Mouse (Mus musculus): ENCODE data around the gene Mtmr3. TPM values are rescaled to one million over a fixed set of nuclear protein-coding genes. Genes with fewer than 3 reads are reported as not detected.

Mtmr3 gene
- polyA plus RNA-seq, 1 experiment from 2014 or later: 27.9 TPM

DNA sequence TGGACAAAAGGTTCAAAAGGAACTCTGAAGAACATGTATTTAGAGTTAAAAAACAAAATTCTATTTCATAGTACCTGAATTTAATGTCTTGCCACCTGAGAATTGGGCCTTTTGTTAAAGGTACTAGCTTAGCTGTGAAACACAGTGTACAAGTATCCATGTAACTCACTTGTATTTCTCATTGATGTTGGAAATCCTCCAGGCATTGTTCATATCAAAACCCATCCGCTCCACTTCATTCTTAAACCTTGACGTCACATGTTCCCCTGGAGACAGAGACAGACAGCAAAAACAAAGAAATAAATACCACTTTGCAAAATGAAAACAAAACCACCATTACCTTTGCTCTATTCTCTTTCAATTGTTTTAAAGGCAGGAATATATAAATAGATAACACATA, 87.2 kb downstream of the Mtmr3 start:
- 77% methylated on average over 2 of the region's 2 CpGs for WGBS
- Histone ChIP-seq H3K9ac (no peak overlapping the region), H3K4me1 (no peaks in the 10 kb centered on the region), H3K36me3 (peaks cover 52% of the 10 kb centered on the region), H3K9me3 (replicated peaks) (no peaks in the 10 kb centered on the region), H3K4me3 (replicated peaks) (no peak overlapping the region), H3K4me2 (replicated peaks) (no peak overlapping the region), H3K27me3 (no peaks in the 10 kb centered on the region), H3K27ac (replicated peaks) (no peak overlapping the region)
- ATAC-seq (ENCODE audit: insufficient number of reproducible peaks, low FRiP score, low TSS enrichment, low read depth): no peak

- WGBS: 83% methylated on average over 2 of the region's 2 CpGs
- H3K9me3 ChIP-seq (replicated peaks): no peaks in the 10 kb centered on the region
- H3K4me3 ChIP-seq (replicated peaks): no peak overlapping the region
- H3K27me3 ChIP-seq: no peaks in the 10 kb centered on the region
- H3K9ac ChIP-seq: no peak overlapping the region
- no peak overlapping the region for H3K27ac ChIP-seq (replicated peaks)
- no peaks in the 10 kb centered on the region for H3K4me1 ChIP-seq
- no peak for ATAC-seq (ENCODE audit: insufficient number of reproducible peaks, low FRiP score, low TSS enrichment, low read depth)
- H3K4me2 ChIP-seq (replicated peaks): no peak overlapping the region
- peaks cover 52% of the 10 kb centered on the region for H3K36me3 ChIP-seq
Observed at GRCm38 (mm10) chr11:4506486-4506885, 88.2 kb downstream of the Mtmr3 start.

GRCm38 (mm10) chr11:4502206-4502605, 92.5 kb downstream of the Mtmr3 start:
- no peak for ATAC-seq (ENCODE audit: insufficient number of reproducible peaks, low FRiP score, low TSS enrichment, low read depth)
- Histone ChIP-seq H3K4me3 (replicated peaks) (no peak overlapping the region), H3K27me3 (no peaks in the 10 kb centered on the region), H3K27ac (replicated peaks) (no peak overlapping the region), H3K9me3 (replicated peaks) (no peaks in the 10 kb centered on the region), H3K4me2 (replicated peaks) (no peak overlapping the region), H3K36me3 (peaks cover 65% of the 10 kb centered on the region), H3K9ac (no peak overlapping the region), H3K4me1 (no peaks in the 10 kb centered on the region)
- 64% methylated on average over 2 of the region's 2 CpGs for WGBS

- Histone ChIP-seq H3K27ac (replicated peaks) (no peak overlapping the region), H3K4me1 (no peaks in the 10 kb centered on the region), H3K27me3 (no peaks in the 10 kb centered on the region), H3K36me3 (peaks cover 61% of the 10 kb centered on the region), H3K9me3 (replicated peaks) (no peaks in the 10 kb centered on the region), H3K4me3 (replicated peaks) (no peak overlapping the region), H3K4me2 (replicated peaks) (no peak overlapping the region), H3K9ac (no peak overlapping the region)
- no peak for ATAC-seq (ENCODE audit: insufficient number of reproducible peaks, low FRiP score, low TSS enrichment, low read depth)
- 88% methylated on average over 4 of the region's 4 CpGs for WGBS
Observed at GRCm38 (mm10) chr11:4500826-4501225, 93.8 kb downstream of the Mtmr3 start.

DNA sequence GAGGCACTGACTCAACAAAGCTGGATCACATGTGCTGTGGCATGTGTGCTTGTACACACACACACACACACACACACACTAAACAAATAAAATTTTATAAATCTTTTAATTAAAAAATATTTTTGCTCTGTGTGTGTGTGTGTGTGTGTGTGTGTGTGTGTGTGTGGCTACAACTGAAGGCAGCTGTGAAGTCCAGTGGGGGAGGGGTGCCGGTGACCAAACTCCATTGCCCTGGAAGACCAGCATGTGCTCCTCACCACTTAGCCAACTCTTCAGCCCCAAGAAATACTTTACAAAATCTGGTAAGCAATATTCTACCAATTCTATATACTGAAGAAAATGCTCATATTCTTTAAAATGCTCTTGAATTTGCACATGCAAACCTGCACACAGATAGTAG, 94.4 kb downstream of the Mtmr3 start:
- H3K36me3 ChIP-seq: peaks cover 59% of the 10 kb centered on the region
- ATAC-seq (ENCODE audit: insufficient number of reproducible peaks, low FRiP score, low TSS enrichment, low read depth): no peak
- H3K9ac ChIP-seq: no peak overlapping the region
- H3K4me1 ChIP-seq: no peaks in the 10 kb centered on the region
- H3K27me3 ChIP-seq: no peaks in the 10 kb centered on the region
- no peak overlapping the region for H3K27ac ChIP-seq (replicated peaks)
- no peaks in the 10 kb centered on the region for H3K9me3 ChIP-seq (replicated peaks)
- H3K4me2 ChIP-seq (replicated peaks): no peak overlapping the region
- no peak overlapping the region for H3K4me3 ChIP-seq (replicated peaks)
- 83% methylated on average over 1 of the region's 1 CpGs for WGBS

DNA sequence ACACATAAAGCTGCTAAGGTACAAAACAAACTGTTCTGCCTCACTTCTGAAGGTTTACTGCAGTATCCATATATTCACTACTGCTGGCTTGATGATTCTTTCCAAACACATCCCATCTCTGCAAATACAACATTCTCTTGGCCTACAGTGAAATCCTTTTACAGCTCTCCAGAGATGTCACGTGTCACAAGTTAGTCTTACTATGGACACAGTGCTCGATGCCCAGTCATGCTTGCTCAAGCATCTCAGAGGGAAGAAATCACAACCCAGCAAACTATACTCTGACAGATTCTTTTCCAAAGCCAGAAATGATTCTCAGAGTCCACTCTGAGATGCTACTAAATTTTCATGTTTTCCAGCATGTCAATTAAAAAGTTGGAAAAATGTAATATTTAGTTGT, 95.2 kb downstream of the Mtmr3 start:
- Histone ChIP-seq H3K9ac (no peak overlapping the region), H3K4me2 (replicated peaks) (no peak overlapping the region), H3K27me3 (no peaks in the 10 kb centered on the region), H3K9me3 (replicated peaks) (no peaks in the 10 kb centered on the region), H3K4me1 (no peaks in the 10 kb centered on the region), H3K36me3 (peaks cover 59% of the 10 kb centered on the region), H3K27ac (replicated peaks) (no peak overlapping the region), H3K4me3 (replicated peaks) (no peak overlapping the region)
- 84% methylated on average over 2 of the region's 2 CpGs for WGBS
- ATAC-seq (ENCODE audit: insufficient number of reproducible peaks, low FRiP score, low TSS enrichment, low read depth): no peak

DNA sequence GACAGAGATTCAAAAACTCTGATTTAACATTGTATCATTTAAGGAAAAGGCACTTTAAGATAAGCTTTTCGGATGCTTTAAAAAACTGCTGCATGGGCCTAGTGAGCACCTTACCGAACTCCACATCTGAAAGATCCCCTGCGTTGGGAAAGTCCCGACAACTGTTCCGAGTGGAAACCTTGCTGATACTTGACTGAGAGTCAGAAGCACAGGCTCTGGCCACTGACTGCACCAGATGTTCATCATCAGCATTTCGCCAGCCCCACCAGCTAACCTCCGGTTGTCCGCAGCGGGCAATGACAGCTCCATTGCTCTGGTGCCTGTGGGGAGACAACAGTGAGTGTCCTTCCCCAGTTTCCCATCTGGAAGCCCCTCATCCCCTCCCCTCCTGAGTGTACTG, 95.9 kb downstream of the Mtmr3 start:
- no peak overlapping the region for H3K4me2 ChIP-seq (replicated peaks)
- 83% methylated on average over 9 of the region's 9 CpGs for WGBS
- no peaks in the 10 kb centered on the region for H3K4me1 ChIP-seq
- no peak overlapping the region for H3K27ac ChIP-seq (replicated peaks)
- ATAC-seq (ENCODE audit: insufficient number of reproducible peaks, low FRiP score, low TSS enrichment, low read depth): no peak
- no peaks in the 10 kb centered on the region for H3K9me3 ChIP-seq (replicated peaks)
- no peak overlapping the region for H3K4me3 ChIP-seq (replicated peaks)
- H3K9ac ChIP-seq: no peak overlapping the region
- H3K27me3 ChIP-seq: no peaks in the 10 kb centered on the region
- peaks cover 53% of the 10 kb centered on the region for H3K36me3 ChIP-seq

DNA sequence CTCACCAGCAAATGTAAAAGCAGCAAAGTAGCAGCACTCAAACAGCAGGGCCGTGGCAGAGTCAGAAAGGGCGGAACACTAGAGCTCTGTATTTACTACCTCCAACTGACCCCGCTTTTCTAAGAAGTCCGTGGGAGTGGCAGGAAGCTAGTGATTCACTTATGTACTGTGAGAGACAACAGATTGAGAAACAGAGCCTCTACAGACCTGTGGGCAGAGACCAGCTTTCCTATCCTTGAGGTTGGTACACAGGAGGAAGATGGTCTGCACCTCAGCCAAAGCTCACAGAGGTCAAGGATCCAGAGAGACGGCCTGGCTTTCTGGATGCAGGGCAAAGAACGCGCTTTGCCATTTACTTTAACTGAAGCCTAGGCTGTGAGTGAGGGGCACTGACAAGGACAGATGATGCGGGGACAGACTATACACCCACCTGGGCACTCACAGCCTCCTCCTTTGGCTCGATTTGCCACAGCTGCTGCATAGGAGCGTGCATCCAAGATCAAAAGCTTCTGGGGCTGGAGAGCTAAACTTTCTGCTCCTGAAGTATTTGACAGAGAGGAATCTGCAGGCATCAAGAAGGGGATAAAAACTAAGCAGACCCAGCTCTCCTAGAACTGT, 97.1 kb downstream of the Mtmr3 start:
- no peak overlapping the region for H3K4me2 ChIP-seq (replicated peaks)
- H3K27ac ChIP-seq (replicated peaks): no peak overlapping the region
- H3K27me3 ChIP-seq: no peaks in the 10 kb centered on the region
- H3K9me3 ChIP-seq (replicated peaks): no peaks in the 10 kb centered on the region
- H3K36me3 ChIP-seq: peaks cover 48% of the 10 kb centered on the region
- H3K9ac ChIP-seq: no peak overlapping the region
- no peak overlapping the region for H3K4me3 ChIP-seq (replicated peaks)
- 76% methylated on average over 10 of the region's 10 CpGs for WGBS
- ATAC-seq (ENCODE audit: insufficient number of reproducible peaks, low FRiP score, low TSS enrichment, low read depth): no peak
- H3K4me1 ChIP-seq: no peaks in the 10 kb centered on the region

DNA sequence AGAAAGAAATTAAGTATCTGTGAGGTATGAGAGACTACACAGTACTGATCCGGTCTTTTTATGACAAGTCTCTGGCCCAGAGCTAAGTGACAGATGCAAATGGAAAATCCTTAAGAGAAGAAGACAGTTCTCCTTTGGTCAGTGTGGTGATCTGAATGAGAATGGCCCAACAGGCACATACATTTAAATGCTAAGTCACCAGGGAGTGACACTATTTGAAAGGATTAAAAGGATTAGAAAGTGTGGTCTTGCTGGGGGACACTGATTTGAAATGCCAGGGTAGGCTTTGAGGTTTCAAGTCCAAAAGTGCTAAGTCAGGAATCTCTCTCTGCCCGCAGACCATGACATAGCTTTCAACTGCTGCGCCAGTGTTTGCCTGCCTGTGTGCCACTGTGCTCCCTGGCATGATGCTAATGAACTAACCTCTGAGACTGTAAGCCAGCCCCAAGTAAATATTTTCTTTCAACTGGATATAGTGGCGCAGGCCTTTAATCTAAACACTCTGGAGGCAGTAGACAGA, 99.6 kb downstream of the Mtmr3 start:
- no peak overlapping the region for H3K27ac ChIP-seq (replicated peaks)
- H3K9me3 ChIP-seq (replicated peaks): no peaks in the 10 kb centered on the region
- no peak for ATAC-seq (ENCODE audit: insufficient number of reproducible peaks, low FRiP score, low TSS enrichment, low read depth)
- no peak overlapping the region for H3K9ac ChIP-seq
- no peaks in the 10 kb centered on the region for H3K4me1 ChIP-seq
- no peaks in the 10 kb centered on the region for H3K27me3 ChIP-seq
- 87% methylated on average over 4 of the region's 4 CpGs for WGBS
- no peak overlapping the region for H3K4me3 ChIP-seq (replicated peaks)
- H3K36me3 ChIP-seq: peaks cover 66% of the 10 kb centered on the region
- no peak overlapping the region for H3K4me2 ChIP-seq (replicated peaks)

DNA sequence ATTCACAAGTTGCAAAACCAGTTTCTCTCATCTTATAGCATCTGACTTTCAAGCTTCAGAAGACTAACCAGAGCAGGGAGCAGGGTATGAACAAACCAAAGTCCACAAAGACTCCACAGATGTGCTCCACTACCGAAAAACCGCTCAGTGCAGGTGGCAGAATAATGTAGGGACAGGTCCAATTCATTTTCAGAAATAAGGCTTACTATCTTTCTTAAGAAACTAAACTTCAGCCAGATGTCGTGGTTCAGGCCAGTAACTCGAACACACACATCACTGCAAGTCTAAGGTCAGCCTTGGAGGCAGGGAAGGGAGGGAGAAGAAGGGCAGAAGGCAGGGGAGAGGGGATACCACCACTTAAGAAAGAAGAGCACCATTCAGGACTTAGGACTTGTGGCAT, 105.5 kb downstream of the Mtmr3 start:
- Histone ChIP-seq H3K27me3 (no peaks in the 10 kb centered on the region), H3K4me1 (peaks cover 8% of the 10 kb centered on the region; the same call in 1 of the 2 replicates), H3K9me3 (replicated peaks) (no peaks in the 10 kb centered on the region), H3K9ac (no peak overlapping the region), H3K27ac (replicated peaks) (peak overlapping the region; percentile 3; the same call in 1 of the 2 replicates), H3K4me2 (replicated peaks) (no peak overlapping the region), H3K36me3 (peaks cover 87% of the 10 kb centered on the region), H3K4me3 (replicated peaks) (no peak overlapping the region)
- WGBS: 74% methylated on average over 4 of the region's 4 CpGs
- ATAC-seq (ENCODE audit: insufficient number of reproducible peaks, low FRiP score, low TSS enrichment, low read depth): no peak

DNA sequence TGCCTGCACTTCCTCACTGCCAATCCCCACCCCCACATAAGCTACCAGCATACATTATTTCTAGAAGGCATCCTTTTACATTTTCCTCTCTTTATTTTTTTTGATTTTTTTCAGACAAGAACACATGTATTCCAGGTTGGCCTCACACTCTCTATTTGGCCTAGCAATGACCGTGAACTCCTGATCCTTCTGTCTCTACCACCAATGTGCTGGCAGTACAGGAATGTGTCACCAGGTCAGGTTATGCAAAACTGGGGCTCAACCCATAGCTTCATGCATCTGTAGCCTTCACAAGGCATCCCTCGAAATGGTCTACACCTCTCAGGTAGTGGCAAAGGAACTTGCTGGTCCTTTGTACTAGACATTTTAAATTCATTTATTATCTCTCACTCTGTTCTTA, 105.9 kb downstream of the Mtmr3 start:
- no peak overlapping the region for H3K4me3 ChIP-seq (replicated peaks)
- no peaks in the 10 kb centered on the region for H3K9me3 ChIP-seq (replicated peaks)
- no peak for ATAC-seq (ENCODE audit: insufficient number of reproducible peaks, low FRiP score, low TSS enrichment, low read depth)
- no peak overlapping the region for H3K27ac ChIP-seq (replicated peaks)
- no peak overlapping the region for H3K9ac ChIP-seq
- 82% methylated on average over 2 of the region's 2 CpGs for WGBS
- peaks cover 91% of the 10 kb centered on the region for H3K36me3 ChIP-seq
- peaks cover 8% of the 10 kb centered on the region; the same call in 1 of the 2 replicates for H3K4me1 ChIP-seq
- no peak overlapping the region for H3K4me2 ChIP-seq (replicated peaks)
- H3K27me3 ChIP-seq: no peaks in the 10 kb centered on the region

DNA sequence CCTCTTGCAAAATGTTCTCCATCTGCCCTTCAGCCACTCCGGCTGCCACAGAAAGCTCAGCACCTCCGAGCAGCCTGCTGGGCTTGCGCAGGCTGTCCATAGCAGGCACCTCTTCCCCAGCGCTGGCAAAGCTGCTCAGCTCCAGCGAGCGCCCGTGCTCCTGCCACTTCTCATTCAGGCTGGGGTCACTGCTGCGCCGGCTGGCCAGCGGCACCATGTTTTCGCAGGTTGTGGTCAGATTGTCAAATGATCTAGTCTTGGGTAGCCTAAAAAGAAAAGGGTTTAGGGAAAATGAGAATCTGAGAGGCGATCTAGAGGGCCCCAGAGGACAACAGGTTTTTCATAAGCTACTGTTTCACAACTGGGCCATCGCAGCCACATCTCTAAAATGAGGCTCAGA, 106.3 kb downstream of the Mtmr3 start:
- no peaks in the 10 kb centered on the region for H3K27me3 ChIP-seq
- H3K4me2 ChIP-seq (replicated peaks): no peak overlapping the region
- H3K4me3 ChIP-seq (replicated peaks): no peak overlapping the region
- H3K9ac ChIP-seq: no peak overlapping the region
- 93% methylated on average over 13 of the region's 13 CpGs for WGBS
- no peak for ATAC-seq (ENCODE audit: insufficient number of reproducible peaks, low FRiP score, low TSS enrichment, low read depth)
- no peaks in the 10 kb centered on the region for H3K9me3 ChIP-seq (replicated peaks)
- H3K36me3 ChIP-seq: peaks cover 95% of the 10 kb centered on the region
- no peak overlapping the region for H3K27ac ChIP-seq (replicated peaks)
- peaks cover 8% of the 10 kb centered on the region; the same call in 1 of the 2 replicates for H3K4me1 ChIP-seq

Data from embryonic facial prominence, embryonic 15.5 days (tissue).